Mouse (Mus musculus) gonadal fat pad, adult 2 months (tissue): ENCODE measurements around the gene Olfr131. TPM values are rescaled to one million over a fixed set of nuclear protein-coding genes. Genes with fewer than 3 reads are reported as not detected.
"Not testable (repeated sequence)": the region's sequence is repeated elsewhere in the genome, so short reads cannot be mapped to it uniquely, and the experiment has no call there.

Source experiments
- DNase-seq: peaks from one replicate; pipeline ENCODE4 v3.0.0-alpha.2; 2012; ENCODE audit warnings: low read depth
- polyA plus RNA-seq: library from polyadenylated mRNA; depleted of rRNA; stranded (reverse); fragments of >200 nt; gene quantifications from 2 replicates; pipeline ENCODE4 v1.2.3, GENCODE M21; 2012; rRNA removed

Olfr131 gene
- not detected in 2 replicates for polyA plus RNA-seq

DNA sequence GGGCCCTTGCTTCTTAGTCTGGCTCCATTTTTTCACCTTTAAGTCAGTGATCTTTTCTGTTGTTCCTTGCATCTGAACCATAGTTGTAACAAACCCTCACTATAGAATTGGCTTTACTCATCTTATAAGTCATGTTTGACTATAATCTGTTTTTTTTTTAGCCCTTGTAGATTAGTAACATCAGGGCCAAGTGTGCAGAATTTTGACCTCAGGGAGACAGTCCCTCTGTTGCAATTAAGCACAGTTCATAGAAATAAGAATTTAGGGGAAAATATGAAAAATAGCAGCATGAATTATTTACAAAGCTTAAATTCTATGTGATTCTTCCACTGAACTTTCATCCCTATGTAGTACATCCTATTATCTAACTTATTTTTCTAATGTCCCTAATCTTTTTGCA, at the start of gene Olfr131:
Gene Olfr131, minus strand, starts transcription at position 101 of the 400 bp plus-strand sequence.
- no peak for DNase-seq

DNA sequence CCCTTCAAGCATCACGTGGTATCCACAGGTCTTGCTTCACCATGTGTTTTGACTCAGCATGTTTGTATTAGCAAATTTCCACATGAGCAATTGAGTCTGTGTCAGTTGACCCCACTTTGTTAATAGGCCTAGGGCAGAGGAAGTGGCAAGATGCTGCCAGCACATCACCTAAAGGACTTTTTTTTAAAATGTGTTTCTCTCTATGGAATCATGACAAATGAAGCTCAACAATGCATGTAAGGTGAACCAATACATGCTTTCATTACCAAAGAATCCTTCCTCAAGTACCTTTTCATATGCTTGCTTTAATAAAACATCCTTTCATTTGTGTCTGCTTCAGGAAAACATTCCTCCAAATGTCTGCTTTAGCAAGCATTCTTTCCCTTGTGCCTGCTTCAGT, 45.9 kb upstream of the Olfr131 start, which contains the start of gene Olfr132:
Gene Olfr132, minus strand, starts transcription at position 101 of the 400 bp plus-strand sequence.
- no peak for DNase-seq

DNA sequence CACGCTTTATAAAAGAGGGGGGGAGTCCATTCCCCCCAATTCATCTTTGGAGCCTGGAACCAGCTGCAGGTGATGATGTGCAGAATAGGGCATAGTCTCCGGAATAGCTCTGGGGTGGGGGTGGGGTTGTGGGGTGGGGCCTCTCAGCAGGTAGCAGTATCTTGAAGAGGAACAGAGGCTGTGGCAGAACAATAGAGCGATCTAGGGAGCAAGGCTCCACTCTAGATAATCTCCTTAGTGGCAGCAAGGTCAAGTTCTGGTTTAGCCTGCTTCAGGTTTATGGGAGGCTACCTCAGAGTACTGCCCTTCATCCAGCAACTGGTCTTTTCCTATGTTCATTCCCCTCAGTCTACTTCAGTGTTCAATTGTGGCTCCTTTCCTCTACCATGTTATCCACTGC, 36.9 kb upstream of the Olfr131 start:
- DNase-seq: not testable (repeated sequence)

DNA sequence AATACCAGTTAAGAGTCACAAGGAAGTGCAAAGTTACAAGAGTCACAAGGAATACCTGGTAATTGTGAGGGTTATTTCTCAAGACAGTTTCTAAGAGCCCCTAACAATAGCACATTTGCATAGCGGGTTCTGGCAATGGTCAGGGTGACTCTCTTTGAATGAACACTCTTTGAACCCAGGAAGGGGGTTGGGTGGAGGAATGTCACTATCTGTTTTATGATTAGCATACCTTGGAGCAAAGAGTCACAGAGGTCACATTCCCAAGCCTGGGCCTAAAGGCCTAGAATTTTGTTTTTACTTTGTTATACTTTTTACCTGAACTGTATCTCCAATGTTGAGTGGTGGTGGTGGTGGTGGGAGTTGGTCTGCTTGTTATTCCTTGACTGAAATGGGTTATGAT, 35.7 kb upstream of the Olfr131 start:
- not testable (repeated sequence) for DNase-seq

DNA sequence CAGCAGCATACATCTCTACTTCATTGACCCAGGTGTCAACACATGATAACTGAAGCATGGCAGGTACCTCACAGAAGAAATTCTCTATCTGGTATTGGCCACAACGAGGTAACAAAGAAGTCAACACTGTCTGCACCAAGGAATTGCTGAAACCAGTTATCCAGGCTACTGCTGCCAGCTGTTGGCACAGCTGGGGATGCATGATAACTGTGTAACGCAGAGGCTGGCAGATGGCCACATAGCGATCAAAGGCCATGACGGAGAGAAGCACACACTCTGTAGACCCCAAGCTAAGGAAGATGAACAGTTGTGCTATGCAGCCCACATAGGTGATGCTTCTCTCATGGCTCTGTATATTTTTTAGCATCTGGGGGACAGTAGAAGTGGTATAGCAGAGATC, 6.1 kb downstream of the Olfr131 start:
- no peak for DNase-seq

DNA sequence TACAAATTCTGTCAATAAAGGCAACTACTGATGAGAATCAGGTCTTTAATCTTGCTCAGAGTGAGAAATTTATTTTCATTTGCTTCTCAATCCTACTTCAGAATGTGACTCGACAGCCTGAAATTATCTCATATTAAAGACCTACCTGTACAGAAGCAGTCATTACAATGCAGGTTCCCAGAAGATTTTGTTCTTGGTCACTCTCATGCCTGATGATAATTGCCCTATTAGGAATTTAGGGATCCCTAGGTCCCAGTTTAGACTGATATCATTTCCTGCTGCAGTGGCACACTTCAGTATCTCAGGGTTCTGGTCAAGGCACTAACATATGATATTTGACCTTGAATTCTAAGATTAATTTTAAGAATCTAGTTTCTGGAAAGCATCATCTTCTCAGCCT, 24.9 kb downstream of the Olfr131 start, which contains the start of gene Olfr130:
Gene Olfr130, plus strand, starts transcription at position 301 of the 400 bp plus-strand sequence.
- DNase-seq: no peak

DNA sequence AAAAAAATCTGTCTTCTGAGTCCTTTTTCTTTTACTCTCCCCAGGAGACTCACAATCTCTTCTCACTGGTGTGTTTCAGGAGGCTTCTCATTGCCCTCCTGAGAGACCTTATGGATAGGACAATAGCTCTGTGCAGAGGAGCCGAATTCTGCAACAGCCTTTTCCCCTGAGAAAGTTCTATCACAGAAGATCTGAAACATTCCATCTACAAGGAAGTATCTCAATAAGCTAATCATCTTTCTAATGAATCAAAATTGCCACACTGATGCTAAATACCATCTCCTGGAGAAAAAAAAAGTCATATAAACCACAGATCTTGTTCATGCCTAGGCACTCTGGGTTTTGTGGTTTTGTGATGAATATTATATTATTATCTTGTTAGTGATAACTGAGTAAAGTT, 28.5 kb downstream of the Olfr131 start, which contains the start of gene Olfr129:
Gene Olfr129, minus strand, starts transcription at position 101 of the 400 bp plus-strand sequence.
- DNase-seq: no peak

Other genes starting within 250 kb of the Olfr131 start
- not detected in 2 replicates for gene Olfr126, start 241.2 kb downstream of the Olfr131 start, polyA plus RNA-seq
- not detected in 2 replicates for gene Olfr127, start 188.3 kb downstream of the Olfr131 start, polyA plus RNA-seq
- not detected in 2 replicates for gene Olfr128, start 168.1 kb downstream of the Olfr131 start, polyA plus RNA-seq
- gene Olfr761, start 135.6 kb downstream of the Olfr131 start, polyA plus RNA-seq: not detected in 2 replicates
- not detected in 2 replicates for gene Olfr129, start 28.6 kb downstream of the Olfr131 start, polyA plus RNA-seq
- not detected in 2 replicates for gene Olfr130, start 24.8 kb downstream of the Olfr131 start, polyA plus RNA-seq
- not detected in 2 replicates for gene Olfr132, start 45.8 kb upstream of the Olfr131 start, polyA plus RNA-seq
- gene Olfr133, start 56.6 kb upstream of the Olfr131 start, polyA plus RNA-seq: not detected in 2 replicates
- not detected in 2 replicates for gene Olfr134, start 82.7 kb upstream of the Olfr131 start, polyA plus RNA-seq
- not detected in 2 replicates for gene Olfr135, start 115.6 kb upstream of the Olfr131 start, polyA plus RNA-seq
- gene Olfr138, start 172.3 kb upstream of the Olfr131 start, polyA plus RNA-seq: not detected in 2 replicates
- not detected in 2 replicates for gene Olfr137, start 218.9 kb upstream of the Olfr131 start, polyA plus RNA-seq
- not detected in 2 replicates for gene Olfr136, start 241.1 kb upstream of the Olfr131 start, polyA plus RNA-seq